Mouse (Mus musculus) common myeloid progenitor, adult 5-6 weeks (primary cell): Measurements from ENCODE around the gene Tbc1d8. TPM values are rescaled to one million over a fixed set of nuclear protein-coding genes. Genes with fewer than 3 reads are reported as not detected.

Experiments
- ATAC-seq: replicated peaks from 2 replicates; pipeline ENCODE4 v1.8.0; 2016; ENCODE audit warnings: low read depth, mild to moderate bottlenecking, moderate TSS enrichment, inconsistent platforms; ENCODE audit not compliant: poor library complexity, severe bottlenecking
- total RNA-seq: library from RNA; stranded (forward); fragments of 200-1000, 187-1606 nt; gene quantifications from 2 replicates; pipeline ENCODE4 v1.2.3, GENCODE M21; 2017

The Tbc1d8 gene
- total RNA-seq, 1 experiment from 2014 or later, result 6.7 TPM

GRCm38 (mm10) chr1:39335561-39336196 is 142.9 kb downstream of the Tbc1d8 start:
- ATAC-seq, result no peak

GRCm38 (mm10) chr1:39332456-39332855 is 146.1 kb downstream of the Tbc1d8 start:
- ATAC-seq, result no peak

GRCm38 (mm10) chr1:39330857-39331594 is 147.5 kb downstream of the Tbc1d8 start:
- ATAC-seq, result no peak

- ATAC-seq, result no peak
These were observed 151.0 kb downstream of the Tbc1d8 start for GRCm38 (mm10) chr1:39327546-39327945.

- ATAC-seq, result no peak
These were observed 153.3 kb downstream of the Tbc1d8 start for GRCm38 (mm10) chr1:39325228-39325627.

- no peak for ATAC-seq
These were observed 156.6 kb downstream of the Tbc1d8 start for GRCm38 (mm10) chr1:39321954-39322353.

Other genes starting within 250 kb of the Tbc1d8 start
- 610 and 623 TPM in 2 replicates for gene Rpl31, start 110.9 kb downstream of the Tbc1d8 start, total RNA-seq
- gene Cnot11, start 56.2 kb upstream of the Tbc1d8 start, total RNA-seq, result 24.2 and 30.9 TPM in 2 replicates
- 30.4 and 40.7 TPM in 2 replicates for gene Rnf149, start 98.7 kb upstream of the Tbc1d8 start, total RNA-seq
- gene Creg2, start 172.7 kb upstream of the Tbc1d8 start, total RNA-seq, result not detected in 2 replicates
- 0.27 TPM in 1 of 2 replicates, not detected in the other for gene Rfx8, start 242.2 kb upstream of the Tbc1d8 start, total RNA-seq